Mouse (Mus musculus): ENCODE data around the gene Plcb2. TPM values are rescaled to one million over a fixed set of nuclear protein-coding genes. Genes with fewer than 3 reads are reported as not detected.

The Plcb2 gene
- polyA plus RNA-seq, 1 experiment from 2014 or later, result 0.17 TPM

- Histone ChIP-seq H3K4me2 (peak within 1 kb of the TSS; percentile 56), H3K9me3 (replicated peaks) (no peaks in the 10 kb centered on the region), H3K4me3 (peak within 1 kb of the TSS; percentile 23), H3K36me3 (ENCODE audit: poor library complexity, severe bottlenecking) (no peaks in the 10 kb centered on the region), H3K27ac (peak within 1 kb of the TSS; percentile 99), H3K9ac (peak within 1 kb of the TSS; percentile 62), H3K4me1 (peaks cover 50% of the 10 kb centered on the region), H3K27me3 (peaks cover 4% of the 10 kb centered on the region; the same call in 1 of the 2 replicates)
- ATAC-seq, result peak; percentile 88
- WGBS, result 2% methylated on average over 29 of the region's 29 CpGs
Observed at GRCm38 (mm10) chr2:118761906-118762783, 33.9 kb upstream of the Plcb2 start, which contains the start of gene Ccdc9b. Gene Ccdc9b (minus strand): TSS chr2:118762661.

DNA sequence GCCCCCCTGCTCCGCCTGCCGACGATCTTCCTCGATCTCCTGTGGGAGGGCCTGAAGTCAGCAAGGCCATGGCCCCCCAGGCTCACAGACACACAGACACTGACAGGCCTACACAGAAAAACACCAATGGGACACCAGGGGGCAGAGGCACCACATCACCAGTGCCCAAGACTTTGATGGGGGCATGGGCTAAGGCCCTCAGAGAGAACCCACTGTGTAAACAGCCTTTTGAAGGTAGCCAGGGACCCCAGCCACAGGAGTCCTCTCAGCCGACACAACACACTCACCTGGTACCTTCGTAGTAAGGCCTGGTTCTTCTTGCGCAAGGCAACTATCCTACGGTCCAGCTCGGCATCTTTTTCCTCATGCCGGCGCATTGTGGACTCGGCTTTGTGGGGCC lies 33.1 kb upstream of the Plcb2 start:
- Histone ChIP-seq H3K4me3 (peak overlapping the region; percentile 23; the same call in 1 of the 2 replicates), H3K9ac (peak overlapping the region; percentile 62), H3K4me1 (peaks cover 50% of the 10 kb centered on the region), H3K27me3 (peaks cover 4% of the 10 kb centered on the region; the same call in 1 of the 2 replicates), H3K4me2 (peak overlapping the region; percentile 56), H3K36me3 (ENCODE audit: poor library complexity, severe bottlenecking) (peaks cover 7% of the 10 kb centered on the region; the same call in 1 of the 2 replicates), H3K27ac (peak overlapping the region; percentile 99), H3K9me3 (replicated peaks) (no peaks in the 10 kb centered on the region)
- ATAC-seq, result no peak
- WGBS, result 77% methylated on average over 12 of the region's 12 CpGs

GRCm38 (mm10) chr2:118760311-118761025 lies 32.2 kb upstream of the Plcb2 start:
- no peak overlapping the region for H3K4me3 ChIP-seq
- peak overlapping the region; percentile 62 for H3K9ac ChIP-seq
- WGBS, result 84% methylated on average over 11 of the region's 11 CpGs
- no peaks in the 10 kb centered on the region for H3K9me3 ChIP-seq (replicated peaks)
- peaks cover 7% of the 10 kb centered on the region; the same call in 1 of the 2 replicates for H3K36me3 ChIP-seq (ENCODE audit: poor library complexity, severe bottlenecking)
- peaks cover 7% of the 10 kb centered on the region; the same call in 1 of the 2 replicates for H3K27me3 ChIP-seq
- peaks cover 50% of the 10 kb centered on the region for H3K4me1 ChIP-seq
- no peak overlapping the region for H3K4me2 ChIP-seq
- no peak overlapping the region for H3K27ac ChIP-seq
- no peak for ATAC-seq

GRCm38 (mm10) chr2:118759828-118760227 lies 31.6 kb upstream of the Plcb2 start:
- Histone ChIP-seq H3K9me3 (replicated peaks) (no peaks in the 10 kb centered on the region), H3K27me3 (peaks cover 7% of the 10 kb centered on the region; the same call in 1 of the 2 replicates), H3K4me1 (peaks cover 50% of the 10 kb centered on the region), H3K4me2 (no peak overlapping the region), H3K4me3 (no peak overlapping the region), H3K27ac (no peak overlapping the region), H3K9ac (no peak overlapping the region), H3K36me3 (ENCODE audit: poor library complexity, severe bottlenecking) (peaks cover 7% of the 10 kb centered on the region; the same call in 1 of the 2 replicates)
- WGBS, result 11% methylated on average over 8 of the region's 8 CpGs
- ATAC-seq, result peak; percentile 11; the same call in 1 of the 2 replicates

- Histone ChIP-seq H3K9ac (no peak overlapping the region), H3K4me1 (peaks cover 28% of the 10 kb centered on the region), H3K27ac (no peak overlapping the region), H3K27me3 (peaks cover 7% of the 10 kb centered on the region; the same call in 1 of the 2 replicates), H3K36me3 (ENCODE audit: poor library complexity, severe bottlenecking) (peaks cover 7% of the 10 kb centered on the region), H3K4me3 (no peak overlapping the region), H3K4me2 (no peak overlapping the region), H3K9me3 (replicated peaks) (no peaks in the 10 kb centered on the region)
- ATAC-seq, result no peak
- 89% methylated on average over 4 of the region's 4 CpGs for whole genome bisulfite sequencing
Observed at GRCm38 (mm10) chr2:118756103-118756502, 27.9 kb upstream of the Plcb2 start.

DNA sequence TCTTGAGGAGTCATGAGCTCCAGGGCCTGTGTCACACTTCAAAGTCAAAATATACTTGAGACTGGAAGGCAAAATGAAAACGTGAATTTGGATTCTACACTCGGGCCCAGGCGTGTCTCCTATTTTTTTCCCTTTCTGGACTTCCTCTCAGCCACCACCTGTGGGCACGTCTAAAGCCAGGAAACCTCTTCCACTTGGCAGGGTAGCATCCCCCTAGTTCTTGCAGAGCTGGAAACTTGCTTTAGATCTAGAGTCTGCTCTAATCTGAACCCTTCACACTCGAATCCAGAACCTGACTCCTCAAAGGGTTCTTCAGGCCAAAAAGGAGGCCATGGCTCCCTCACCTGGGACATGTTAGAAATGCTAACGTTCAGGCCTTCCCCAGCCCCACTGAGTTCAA lies 27.2 kb upstream of the Plcb2 start:
- Histone ChIP-seq H3K4me2 (no peak overlapping the region), H3K4me3 (no peak overlapping the region), H3K36me3 (ENCODE audit: poor library complexity, severe bottlenecking) (peaks cover 7% of the 10 kb centered on the region), H3K27me3 (peaks cover 7% of the 10 kb centered on the region; the same call in 1 of the 2 replicates), H3K9me3 (replicated peaks) (no peaks in the 10 kb centered on the region), H3K4me1 (peaks cover 26% of the 10 kb centered on the region), H3K27ac (no peak overlapping the region), H3K9ac (no peak overlapping the region)
- no peak for ATAC-seq
- 86% methylated on average over 6 of the region's 6 CpGs for WGBS

- WGBS, result 89% methylated on average over 5 of the region's 5 CpGs
- Histone ChIP-seq H3K27ac (no peak overlapping the region), H3K36me3 (ENCODE audit: poor library complexity, severe bottlenecking) (peaks cover 7% of the 10 kb centered on the region), H3K4me3 (no peak overlapping the region), H3K9me3 (replicated peaks) (no peaks in the 10 kb centered on the region), H3K4me1 (peaks cover 28% of the 10 kb centered on the region), H3K27me3 (peaks cover 7% of the 10 kb centered on the region; the same call in 1 of the 2 replicates), H3K4me2 (no peak overlapping the region), H3K9ac (no peak overlapping the region)
- no peak for ATAC-seq
Observed at GRCm38 (mm10) chr2:118754143-118754542, 25.9 kb upstream of the Plcb2 start.

DNA sequence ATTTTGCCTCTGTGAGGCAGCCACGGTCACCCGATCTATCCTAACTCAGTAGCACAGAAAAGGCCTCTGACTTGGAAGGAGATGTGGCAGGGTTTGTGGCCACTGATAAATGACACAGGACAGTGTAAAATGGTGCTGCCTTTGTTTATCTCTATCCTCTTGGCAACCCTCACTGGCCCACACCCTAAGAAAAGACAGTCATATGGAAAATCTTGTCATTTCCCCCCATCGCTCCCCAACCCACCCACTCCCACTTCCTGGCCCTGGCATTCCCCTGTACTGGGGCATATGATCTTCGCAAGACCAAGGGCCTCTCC lies 24.5 kb upstream of the Plcb2 start:
- Histone ChIP-seq H3K36me3 (ENCODE audit: poor library complexity, severe bottlenecking) (peaks cover 7% of the 10 kb centered on the region), H3K4me3 (no peak overlapping the region), H3K4me1 (peaks cover 42% of the 10 kb centered on the region), H3K27ac (no peak overlapping the region), H3K4me2 (no peak overlapping the region), H3K9me3 (replicated peaks) (no peaks in the 10 kb centered on the region), H3K9ac (no peak overlapping the region), H3K27me3 (0 out of 2 replicates have a peak, but pooled peaks cover 3% of the 10 kb centered on the region)
- ATAC-seq, result no peak
- 77% methylated on average over 4 of the region's 4 CpGs for WGBS

GRCm38 (mm10) chr2:118751896-118752791 lies 23.9 kb upstream of the Plcb2 start:
- no peak overlapping the region for H3K27ac ChIP-seq
- WGBS, result 68% methylated on average over 16 of the region's 16 CpGs

GRCm38 (mm10) chr2:118750476-118750875 lies 22.2 kb upstream of the Plcb2 start:
- 80% methylated on average over 8 of the region's 8 CpGs for WGBS
- no peak overlapping the region for H3K9ac ChIP-seq
- H3K9me3 ChIP-seq (replicated peaks), result no peaks in the 10 kb centered on the region
- H3K27ac ChIP-seq, result no peak overlapping the region
- H3K27me3 ChIP-seq, result no peaks in the 10 kb centered on the region
- H3K36me3 ChIP-seq (ENCODE audit: poor library complexity, severe bottlenecking), result no peaks in the 10 kb centered on the region; the same call in 1 of the 2 replicates
- ATAC-seq, result no peak
- H3K4me1 ChIP-seq, result peaks cover 57% of the 10 kb centered on the region
- no peak overlapping the region for H3K4me3 ChIP-seq
- no peak overlapping the region for H3K4me2 ChIP-seq

More at GRCm38 (mm10) chr2:118751896-118752791, 23.9 kb upstream of the Plcb2 start:
- ATAC-seq, result no peak
- Histone ChIP-seq H3K9ac (no peak overlapping the region), H3K27me3 (0 out of 2 replicates have a peak, but pooled peaks cover 3% of the 10 kb centered on the region), H3K36me3 (ENCODE audit: poor library complexity, severe bottlenecking) (peaks cover 7% of the 10 kb centered on the region), H3K4me3 (no peak overlapping the region), H3K9me3 (replicated peaks) (no peaks in the 10 kb centered on the region), H3K4me1 (peaks cover 48% of the 10 kb centered on the region), H3K4me2 (no peak overlapping the region)

GRCm38 (mm10) chr2:118749341-118749884 lies 21.2 kb upstream of the Plcb2 start:
- no peak overlapping the region for H3K27ac ChIP-seq

More at GRCm38 (mm10) chr2:118749341-118749884, 21.2 kb upstream of the Plcb2 start:
- Histone ChIP-seq H3K36me3 (ENCODE audit: poor library complexity, severe bottlenecking) (no peaks in the 10 kb centered on the region; the same call in 1 of the 2 replicates), H3K4me2 (peak overlapping the region; percentile 33), H3K4me1 (peaks cover 65% of the 10 kb centered on the region), H3K9me3 (replicated peaks) (no peaks in the 10 kb centered on the region), H3K27me3 (peaks cover 5% of the 10 kb centered on the region; the same call in 1 of the 2 replicates), H3K4me3 (no peak overlapping the region), H3K9ac (peak overlapping the region; percentile 47; the same call in 1 of the 2 replicates)
- 15% methylated on average over 10 of the region's 10 CpGs for WGBS
- no peak; the same call in 1 of the 2 replicates for ATAC-seq

Measured in forebrain, embryonic 13.5 days (tissue).